Mouse (Mus musculus) brain, embryonic 14.5 days (tissue): ENCODE data around the gene Adamts8.

ENCODE experiments used
- CTCF ChIP-seq: fragments of 200-500 bp; IDR thresholded peaks from 2 replicates; pipeline ENCODE4 v1.5.1; 2012; ENCODE audit warnings: inconsistent platforms, mild to moderate bottlenecking, moderate library complexity, borderline replicate concordance; ENCODE audit not compliant: insufficient read depth, insufficient read length; ENCODE audit errors: extremely low read depth
- POLR2A ChIP-seq: fragments of 200-500 bp; IDR thresholded peaks from 2 replicates; pipeline ENCODE4 v1.6.1; 2012; ENCODE audit warnings: mild to moderate bottlenecking, inconsistent platforms, borderline replicate concordance; ENCODE audit not compliant: poor library complexity, insufficient read depth, insufficient read length, severe bottlenecking; ENCODE audit errors: extremely low read depth

- no peak for TF ChIP-seq POLR2A
- TF ChIP-seq CTCF, result no peak
Measured at GRCm38 (mm10) chr9:30950592-30950991, 8.2 kb downstream of the Adamts8 start.
